Mouse (Mus musculus): ENCODE data around the gene Hes2.

GRCm38 (mm10) chr4:152162748-152163147 lies 4.1 kb downstream of the Hes2 start:
- no peak for TF ChIP-seq CTCF (IDR thresholded peaks at IDR 0.05; ENCODE audit: borderline replicate concordance, insufficient read depth, low read depth, low read length)
- TF ChIP-seq POLR2A (IDR thresholded peaks at IDR 0.05; ENCODE audit: borderline replicate concordance, insufficient read depth, low read length) = no peak
